Mouse (Mus musculus): ENCODE measurements around the gene Zfp981.
"Not testable (repeated sequence)": the region's sequence is repeated elsewhere in the genome, so short reads cannot be mapped to it uniquely, and the experiment has no call there.

GRCm38 (mm10) chr4:146501727-146502126, at the start of gene Zfp981:
- TF ChIP-seq FLI1 (IDR thresholded peaks at IDR 0.05; ENCODE audit: low read length); GATA1 (IDR thresholded peaks at IDR 0.05; ENCODE audit: borderline replicate concordance, low read length): not testable (repeated sequence)

Data from megakaryocyte, embryonic 14.5 days (primary cell).